Mouse (Mus musculus): ENCODE measurements around the gene 2310009B15Rik. TPM values are rescaled to one million over a fixed set of nuclear protein-coding genes. Genes with fewer than 3 reads are reported as not detected.

The 2310009B15Rik gene
- polyA plus RNA-seq, 2 experiments, result 10.9 to 17.3 TPM

GRCm38 (mm10) chr1:138849531-138850160 lies 7.0 kb downstream of the 2310009B15Rik start:
- TF ChIP-seq CTCF (IDR thresholded peaks at IDR 0.05; ENCODE audit: low read depth) (no peak), EP300 (IDR thresholded peaks at IDR 0.05; ENCODE audit: low read depth) (no peak)
- Histone ChIP-seq H3K9me3 (ENCODE audit: control insufficient read depth, low read length) (no peaks in the 10 kb centered on the region), H3K27me3 (ENCODE audit: control insufficient read depth, insufficient read depth, low read length) (peaks cover 49% of the 10 kb centered on the region), H3K9ac (replicated peaks) (no peak overlapping the region), H3K4me2 (ENCODE audit: low read depth) (no peak overlapping the region), H3K4me3 (ENCODE audit: insufficient read depth in 1 of 2, low read depth in 2 of 2, low read length in 2 of 2) (no peak overlapping the region), H3K4me1 (replicated peaks; ENCODE audit: control insufficient read depth in 2 of 2, insufficient read depth in 2 of 2, low read length in 1 of 2) (no peaks in the 10 kb centered on the region), H3K27ac (no peak overlapping the region), H3K36me3 (replicated peaks; ENCODE audit: control insufficient read depth, insufficient read depth, low read depth) (no peaks in the 10 kb centered on the region)
- 11% methylated on average over 8 of the region's 8 CpGs for WGBS (ENCODE audit: insufficient replicate concordance)
- DNase-seq (ENCODE audit: low read depth in 3 of 3, low spot score in 3 of 3), result no peak
- ATAC-seq (ENCODE audit: insufficient read depth), result no peak

- Histone ChIP-seq H3K4me1 (replicated peaks; ENCODE audit: control insufficient read depth in 2 of 2, insufficient read depth in 2 of 2, low read length in 1 of 2) (no peaks in the 10 kb centered on the region), H3K4me3 (ENCODE audit: insufficient read depth in 1 of 2, low read depth in 2 of 2, low read length in 2 of 2) (peak within 1 kb of the TSS in 1 of 2 experiments; percentile 18; a peak in 1 of 4 replicates), H3K27ac (no peak within 1 kb of the TSS), H3K4me2 (ENCODE audit: low read depth) (peak within 1 kb of the TSS; percentile 42), H3K9me3 (ENCODE audit: control insufficient read depth, low read length) (no peaks in the 10 kb centered on the region), H3K36me3 (replicated peaks; ENCODE audit: control insufficient read depth, insufficient read depth, low read depth) (no peaks in the 10 kb centered on the region), H3K27me3 (ENCODE audit: control insufficient read depth, insufficient read depth, low read length) (peaks cover 59% of the 10 kb centered on the region), H3K9ac (replicated peaks) (no peak within 1 kb of the TSS)
- under 1% methylated on average over 33 of the region's 33 CpGs for WGBS (ENCODE audit: insufficient replicate concordance)
- TF ChIP-seq CTCF (IDR thresholded peaks at IDR 0.05; ENCODE audit: low read depth) (no peak), EP300 (IDR thresholded peaks at IDR 0.05; ENCODE audit: low read depth) (no peak)
- DNase-seq (ENCODE audit: low read depth in 3 of 3, low spot score in 3 of 3) (no peak), ATAC-seq (ENCODE audit: insufficient read depth) (no peak)
These were observed 8.0 kb downstream of the 2310009B15Rik start, which contains the start of gene Lhx9 for GRCm38 (mm10) chr1:138848511-138849109. TSS of gene Lhx9 (minus strand) at chr1:138848577.

GRCm38 (mm10) chr1:138848026-138848425 lies 8.6 kb downstream of the 2310009B15Rik start:
- Histone ChIP-seq H3K9me3 (ENCODE audit: control insufficient read depth, low read length) (no peaks in the 10 kb centered on the region), H3K27ac (no peak overlapping the region), H3K4me2 (ENCODE audit: low read depth) (peak overlapping the region; percentile 42; the same call in 1 of the 2 replicates), H3K36me3 (replicated peaks; ENCODE audit: control insufficient read depth, insufficient read depth, low read depth) (no peaks in the 10 kb centered on the region), H3K27me3 (ENCODE audit: control insufficient read depth, insufficient read depth, low read length) (peaks cover 65% of the 10 kb centered on the region), H3K4me1 (replicated peaks; ENCODE audit: control insufficient read depth in 2 of 2, insufficient read depth in 2 of 2, low read length in 1 of 2) (peaks cover 0 to 2% of the 10 kb centered on the region in 2 experiments; a peak in 1 of 4 replicates), H3K4me3 (ENCODE audit: insufficient read depth in 1 of 2, low read depth in 2 of 2, low read length in 2 of 2) (peak overlapping the region in 1 of 2 experiments; percentile 18; a peak in 1 of 4 replicates), H3K9ac (replicated peaks) (no peak overlapping the region)
- under 1% methylated on average over 16 of the region's 16 CpGs for WGBS (ENCODE audit: insufficient replicate concordance)
- ATAC-seq (ENCODE audit: insufficient read depth) (no peak), DNase-seq (ENCODE audit: low read depth in 3 of 3, low spot score in 3 of 3) (no peak)
- no peak for TF ChIP-seq CTCF (IDR thresholded peaks at IDR 0.05; ENCODE audit: low read depth)
- TF ChIP-seq EP300 (IDR thresholded peaks at IDR 0.05; ENCODE audit: low read depth), result no peak

- Histone ChIP-seq H3K27ac (no peak overlapping the region), H3K4me3 (ENCODE audit: insufficient read depth in 1 of 2, low read depth in 2 of 2, low read length in 2 of 2) (no peak overlapping the region), H3K36me3 (replicated peaks; ENCODE audit: control insufficient read depth, insufficient read depth, low read depth) (no peaks in the 10 kb centered on the region), H3K27me3 (ENCODE audit: control insufficient read depth, insufficient read depth, low read length) (peaks cover 74% of the 10 kb centered on the region), H3K9ac (replicated peaks) (no peak overlapping the region), H3K4me1 (replicated peaks; ENCODE audit: control insufficient read depth in 2 of 2, insufficient read depth in 2 of 2, low read length in 1 of 2) (peaks cover 0 to 2% of the 10 kb centered on the region in 2 experiments; a peak in 1 of 4 replicates), H3K4me2 (ENCODE audit: low read depth) (no peak overlapping the region), H3K9me3 (ENCODE audit: control insufficient read depth, low read length) (no peaks in the 10 kb centered on the region)
- TF ChIP-seq CTCF (IDR thresholded peaks at IDR 0.05; ENCODE audit: low read depth) (no peak), EP300 (IDR thresholded peaks at IDR 0.05; ENCODE audit: low read depth) (no peak)
- ATAC-seq (ENCODE audit: insufficient read depth), result no peak
- DNase-seq (ENCODE audit: low read depth in 3 of 3, low spot score in 3 of 3), result no peak
- under 1% methylated on average over 21 of the region's 21 CpGs for WGBS (ENCODE audit: insufficient replicate concordance)
These were observed 9.5 kb downstream of the 2310009B15Rik start for GRCm38 (mm10) chr1:138847146-138847545.

- H3K36me3 ChIP-seq (replicated peaks; ENCODE audit: control insufficient read depth, insufficient read depth, low read depth), result no peaks in the 10 kb centered on the region
- peaks cover 79% of the 10 kb centered on the region for H3K27me3 ChIP-seq (ENCODE audit: control insufficient read depth, insufficient read depth, low read length)
- no peak for TF ChIP-seq EP300 (IDR thresholded peaks at IDR 0.05; ENCODE audit: low read depth)
- TF ChIP-seq CTCF (IDR thresholded peaks at IDR 0.05; ENCODE audit: low read depth), result no peak
- no peak overlapping the region for H3K4me3 ChIP-seq (ENCODE audit: insufficient read depth in 1 of 2, low read depth in 2 of 2, low read length in 2 of 2)
- H3K9me3 ChIP-seq (ENCODE audit: control insufficient read depth, low read length), result no peaks in the 10 kb centered on the region
- 2% methylated on average over 9 of the region's 9 CpGs for WGBS (ENCODE audit: insufficient replicate concordance)
- H3K27ac ChIP-seq, result no peak overlapping the region
- H3K9ac ChIP-seq (replicated peaks), result no peak overlapping the region
- ATAC-seq (ENCODE audit: insufficient read depth), result no peak
- H3K4me1 ChIP-seq (replicated peaks; ENCODE audit: control insufficient read depth in 2 of 2, insufficient read depth in 2 of 2, low read length in 1 of 2), result peaks cover 0 to 2% of the 10 kb centered on the region in 2 experiments; a peak in 1 of 4 replicates
- DNase-seq (ENCODE audit: low read depth in 3 of 3, low spot score in 3 of 3), result no peak
- no peak overlapping the region for H3K4me2 ChIP-seq (ENCODE audit: low read depth)
These were observed 10.1 kb downstream of the 2310009B15Rik start for GRCm38 (mm10) chr1:138846581-138846980.

All from liver, embryonic 14.5 days (tissue).